Mouse (Mus musculus) liver, embryonic 16.5 days (tissue): ENCODE results near the gene Dcakd. TPM values are rescaled to one million over a fixed set of nuclear protein-coding genes. Genes with fewer than 3 reads are reported as not detected.
A peak's percentile ranks its signal among the peaks of the same experiment; 100 is the strongest.

Experiments used
- ATAC-seq: fragments of 200-750 bp; cut with Nextera tagmentation; 2 replicates; pipeline ENCODE4 v1.8.0; 2017; ENCODE audit warnings: low read depth, mild to moderate bottlenecking, moderate number of reproducible peaks, moderate library complexity
- H3K27ac ChIP-seq: fragments of 300-500 bp; sonication (generic); 2 replicates; pipeline ENCODE4 v1.5.1; 2014; ENCODE audit warnings: mild to moderate bottlenecking, low read length
- H3K27me3 ChIP-seq: fragments of 300-500 bp; sonication (generic); 2 replicates; pipeline ENCODE4 v1.6.1; 2014; ENCODE audit warnings: low read depth, low read length, mixed read lengths; ENCODE audit not compliant: control insufficient read depth, insufficient read depth
- H3K36me3 ChIP-seq: fragments of 300-500 bp; sonication (generic); 2 replicates; pipeline ENCODE4 v1.6.1; 2014; ENCODE audit warnings: mild to moderate bottlenecking; ENCODE audit not compliant: control insufficient read depth, insufficient read depth
- H3K4me1 ChIP-seq: fragments of 300-500 bp; sonication (generic); 2 replicates; pipeline ENCODE4 v1.6.1; 2014; ENCODE audit warnings: low read depth, low read length, mixed read lengths; ENCODE audit not compliant: control insufficient read depth
- H3K4me2 ChIP-seq: fragments of 300-500 bp; sonication (generic); 2 replicates; pipeline ENCODE4 v1.6.1; 2014; ENCODE audit warnings: low read depth, low read length, mixed read lengths
- H3K4me3 ChIP-seq: fragments of 300-500 bp; sonication (generic); 2 replicates; pipeline ENCODE4 v1.5.1; 2014; ENCODE audit warnings: low read depth, mild to moderate bottlenecking, low read length
- H3K9ac ChIP-seq: fragments of 300-500 bp; sonication (generic); 2 replicates; pipeline ENCODE4 v1.6.1; 2014; ENCODE audit warnings: low read depth, low read length
- H3K9me3 ChIP-seq: fragments of 300-500 bp; sonication (generic); replicated peaks from 2 replicates; pipeline ENCODE4 v1.6.1; 2016; ENCODE audit warnings: low read length; ENCODE audit not compliant: control insufficient read depth
- WGBS: fragments of 180-500 bp; shearing (Covaris S2); extraction: QIAGEN DNeasy Blood & Tissue Kit; methylation state at CpG from one replicate; pipeline ENCODE4 v1.1.7; 2014; ENCODE audit not compliant: insufficient replicate concordance; 5-methylcytosine and 5-hydroxymethylcytosine counted together
- polyA plus RNA-seq: library from polyadenylated mRNA; unstranded; fragments of >200 nt; fragmentation: Nextera tagmentation; extraction: Ambion mirVana; gene quantifications from 2 replicates; pipeline ENCODE4 v1.2.1, GENCODE M21; 2015

Gene Dcakd
- polyA plus RNA-seq, 1 experiment from 2014 or later, result 29.0 TPM

- H3K27ac ChIP-seq, result no peak overlapping the region
- WGBS, result 75% methylated on average over 6 of the region's 6 CpGs
Measured at GRCm38 (mm10) chr11:103035007-103035406, 6.9 kb upstream of the Dcakd start.

GRCm38 (mm10) chr11:103033030-103033429 lies 4.9 kb upstream of the Dcakd start:
- no peak overlapping the region for H3K9ac ChIP-seq
- H3K36me3 ChIP-seq, result no peaks in the 10 kb centered on the region; the same call in 1 of the 2 replicates
- WGBS, result 83% methylated on average over 3 of the region's 3 CpGs
- peaks cover 8% of the 10 kb centered on the region for H3K4me1 ChIP-seq
- no peak overlapping the region for H3K4me2 ChIP-seq
- no peaks in the 10 kb centered on the region for H3K9me3 ChIP-seq
- ATAC-seq, result no peak
- no peaks in the 10 kb centered on the region for H3K27me3 ChIP-seq
- no peak overlapping the region for H3K27ac ChIP-seq
- H3K4me3 ChIP-seq, result no peak overlapping the region

More at GRCm38 (mm10) chr11:103035007-103035406, 6.9 kb upstream of the Dcakd start:
- Histone ChIP-seq H3K4me2 (no peak overlapping the region), H3K9me3 (no peaks in the 10 kb centered on the region), H3K27me3 (no peaks in the 10 kb centered on the region), H3K36me3 (no peaks in the 10 kb centered on the region; the same call in 1 of the 2 replicates), H3K9ac (no peak overlapping the region), H3K4me3 (no peak overlapping the region), H3K4me1 (peaks cover 2% of the 10 kb centered on the region; the same call in 1 of the 2 replicates)
- ATAC-seq, result no peak

GRCm38 (mm10) chr11:103027570-103028175 lies 460 bp downstream of the Dcakd start:
- H3K27ac ChIP-seq, result peak overlapping the region; percentile 92
- H3K36me3 ChIP-seq, result peaks cover 4% of the 10 kb centered on the region
- no peaks in the 10 kb centered on the region for H3K27me3 ChIP-seq
- peak overlapping the region; percentile 83 for H3K9ac ChIP-seq
- ATAC-seq, result no peak
- H3K9me3 ChIP-seq, result no peaks in the 10 kb centered on the region
- peak overlapping the region; percentile 83 for H3K4me3 ChIP-seq
- H3K4me2 ChIP-seq, result peak overlapping the region; percentile 75
- peaks cover 18% of the 10 kb centered on the region for H3K4me1 ChIP-seq
- 3% methylated on average over 8 of the region's 8 CpGs for WGBS

GRCm38 (mm10) chr11:103026901-103027300 lies 1.2 kb downstream of the Dcakd start:
- Histone ChIP-seq H3K9ac (peak overlapping the region; percentile 83; the same call in 1 of the 2 replicates), H3K27ac (peak overlapping the region; percentile 92), H3K4me3 (peak overlapping the region; percentile 83), H3K36me3 (peaks cover 4% of the 10 kb centered on the region), H3K9me3 (no peaks in the 10 kb centered on the region), H3K27me3 (no peaks in the 10 kb centered on the region), H3K4me2 (peak overlapping the region; percentile 75), H3K4me1 (peaks cover 18% of the 10 kb centered on the region)
- ATAC-seq, result no peak
- 67% methylated on average over 3 of the region's 3 CpGs for WGBS

- ATAC-seq, result no peak
- H3K36me3 ChIP-seq, result peaks cover 4% of the 10 kb centered on the region
- H3K4me3 ChIP-seq, result no peak overlapping the region
- H3K27ac ChIP-seq, result no peak overlapping the region
- H3K27me3 ChIP-seq, result no peaks in the 10 kb centered on the region
- 88% methylated on average over 3 of the region's 3 CpGs for WGBS
- peaks cover 9% of the 10 kb centered on the region for H3K4me1 ChIP-seq
- no peak overlapping the region for H3K9ac ChIP-seq
- H3K9me3 ChIP-seq, result no peaks in the 10 kb centered on the region
- H3K4me2 ChIP-seq, result no peak overlapping the region
Measured at GRCm38 (mm10) chr11:103023974-103024373, 4.2 kb downstream of the Dcakd start.

- peaks cover 12% of the 10 kb centered on the region for H3K4me1 ChIP-seq
- H3K4me3 ChIP-seq, result no peak overlapping the region
- H3K27ac ChIP-seq, result no peak overlapping the region
- ATAC-seq, result no peak
- H3K9ac ChIP-seq, result no peak overlapping the region
- H3K36me3 ChIP-seq, result peaks cover 4% of the 10 kb centered on the region
- H3K9me3 ChIP-seq, result no peaks in the 10 kb centered on the region
- WGBS, result 74% methylated on average over 3 of the region's 3 CpGs
- H3K27me3 ChIP-seq, result no peaks in the 10 kb centered on the region
- H3K4me2 ChIP-seq, result no peak overlapping the region
Measured at GRCm38 (mm10) chr11:103020713-103021335, 7.3 kb downstream of the Dcakd start.

- no peak overlapping the region for H3K4me2 ChIP-seq
- H3K36me3 ChIP-seq, result no peaks in the 10 kb centered on the region
- peaks cover 16% of the 10 kb centered on the region for H3K4me1 ChIP-seq
- H3K9ac ChIP-seq, result no peak overlapping the region
- no peak for ATAC-seq
- 75% methylated on average over 7 of the region's 7 CpGs for WGBS
- no peaks in the 10 kb centered on the region for H3K27me3 ChIP-seq
- no peaks in the 10 kb centered on the region for H3K9me3 ChIP-seq
- H3K4me3 ChIP-seq, result no peak overlapping the region
- no peak overlapping the region for H3K27ac ChIP-seq
Measured at GRCm38 (mm10) chr11:103019325-103019724, 8.8 kb downstream of the Dcakd start.

GRCm38 (mm10) chr11:103018860-103019259 lies 9.3 kb downstream of the Dcakd start:
- Histone ChIP-seq H3K9ac (no peak overlapping the region), H3K9me3 (no peaks in the 10 kb centered on the region), H3K27ac (no peak overlapping the region), H3K4me2 (no peak overlapping the region), H3K36me3 (no peaks in the 10 kb centered on the region), H3K4me3 (no peak overlapping the region), H3K27me3 (no peaks in the 10 kb centered on the region), H3K4me1 (peaks cover 16% of the 10 kb centered on the region)
- WGBS, result 60% methylated on average over 6 of the region's 6 CpGs
- ATAC-seq, result no peak

GRCm38 (mm10) chr11:103017661-103018060 lies 10.5 kb downstream of the Dcakd start:
- Histone ChIP-seq H3K9me3 (no peaks in the 10 kb centered on the region), H3K27me3 (no peaks in the 10 kb centered on the region), H3K27ac (no peak overlapping the region), H3K36me3 (no peaks in the 10 kb centered on the region), H3K4me3 (no peak overlapping the region), H3K9ac (no peak overlapping the region), H3K4me1 (peaks cover 16% of the 10 kb centered on the region), H3K4me2 (no peak overlapping the region)
- ATAC-seq, result no peak
- WGBS, result 65% methylated on average over 9 of the region's 9 CpGs
